Mouse (Mus musculus): ENCODE measurements around the gene 2210408I21Rik.

Gene 2210408I21Rik

DNA sequence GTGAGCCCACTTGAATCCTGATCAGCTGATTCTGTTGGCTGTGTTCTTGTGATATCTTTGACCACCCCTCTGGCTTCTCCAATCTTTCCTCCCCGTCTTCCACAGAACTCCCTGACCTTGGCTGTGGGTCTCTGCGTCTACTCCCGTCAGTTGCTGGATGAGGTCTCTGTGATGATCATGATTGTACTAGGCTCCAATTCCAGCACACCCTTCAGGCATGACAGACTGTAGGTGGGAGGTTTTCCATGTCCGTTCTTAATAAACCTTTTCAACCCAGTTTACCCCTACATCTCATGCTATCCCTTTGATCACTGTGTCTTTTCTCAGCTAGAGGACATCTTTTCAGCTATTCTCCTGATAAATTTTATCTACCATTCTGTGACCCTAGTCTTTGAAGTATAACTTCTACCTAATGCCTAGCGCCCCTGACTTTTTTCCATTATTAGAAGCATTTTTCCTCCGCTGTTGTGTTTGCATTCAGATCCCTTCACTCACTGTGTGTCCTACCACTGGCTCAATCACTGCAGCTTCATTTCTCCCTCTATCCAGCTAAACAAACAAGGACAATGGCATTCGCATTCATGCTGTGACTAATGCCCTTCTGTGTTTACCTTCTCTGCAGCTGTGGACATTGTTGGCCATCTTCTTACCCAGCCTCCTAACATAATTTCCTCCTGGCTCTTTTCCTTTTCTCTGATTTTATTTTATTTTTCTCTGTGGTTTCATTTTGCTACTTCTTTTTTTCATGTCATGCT lies 143.5 kb downstream of the 2210408I21Rik start:
- no peak for DNase-seq (ENCODE audit: low spot score)

DNA sequence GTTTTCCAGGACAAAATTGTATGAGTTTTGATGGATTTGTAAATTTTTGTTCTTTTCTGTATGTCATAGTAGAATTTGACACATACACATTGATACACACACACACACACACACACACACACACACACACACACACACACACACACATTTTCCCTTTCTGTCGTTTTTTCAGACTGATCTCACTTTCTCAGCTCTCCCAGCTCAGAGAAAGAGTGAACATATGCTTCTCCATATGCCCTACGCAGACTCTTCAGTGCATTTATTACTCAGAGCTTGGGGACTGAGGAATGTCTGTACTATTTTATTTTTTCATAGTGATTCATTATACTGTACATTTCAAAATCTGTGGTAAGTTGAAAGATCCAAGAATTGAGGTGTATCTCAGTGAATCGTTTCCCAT lies 160.2 kb downstream of the 2210408I21Rik start:
- no peak for DNase-seq (ENCODE audit: low spot score)

DNA sequence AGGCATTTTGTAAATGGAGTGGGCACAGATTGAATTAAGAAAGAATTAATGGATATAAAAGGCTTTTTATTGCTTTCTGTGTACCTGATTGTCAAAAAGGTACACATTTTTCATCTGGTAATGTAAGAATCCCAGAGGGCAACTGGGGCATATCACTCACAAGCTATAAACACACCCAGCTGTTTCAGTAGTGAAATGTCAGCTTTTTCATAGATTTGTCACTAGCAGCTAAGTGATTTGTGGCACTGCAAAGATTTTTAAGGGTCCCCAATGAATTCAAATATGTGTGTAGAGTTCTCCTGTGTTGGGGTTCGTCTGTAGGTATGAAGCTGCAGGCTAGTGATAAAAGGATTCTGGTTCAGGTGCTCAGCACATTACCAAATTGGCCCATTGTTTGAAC lies 188.8 kb downstream of the 2210408I21Rik start:
- no peak for DNase-seq (ENCODE audit: low spot score)

DNA sequence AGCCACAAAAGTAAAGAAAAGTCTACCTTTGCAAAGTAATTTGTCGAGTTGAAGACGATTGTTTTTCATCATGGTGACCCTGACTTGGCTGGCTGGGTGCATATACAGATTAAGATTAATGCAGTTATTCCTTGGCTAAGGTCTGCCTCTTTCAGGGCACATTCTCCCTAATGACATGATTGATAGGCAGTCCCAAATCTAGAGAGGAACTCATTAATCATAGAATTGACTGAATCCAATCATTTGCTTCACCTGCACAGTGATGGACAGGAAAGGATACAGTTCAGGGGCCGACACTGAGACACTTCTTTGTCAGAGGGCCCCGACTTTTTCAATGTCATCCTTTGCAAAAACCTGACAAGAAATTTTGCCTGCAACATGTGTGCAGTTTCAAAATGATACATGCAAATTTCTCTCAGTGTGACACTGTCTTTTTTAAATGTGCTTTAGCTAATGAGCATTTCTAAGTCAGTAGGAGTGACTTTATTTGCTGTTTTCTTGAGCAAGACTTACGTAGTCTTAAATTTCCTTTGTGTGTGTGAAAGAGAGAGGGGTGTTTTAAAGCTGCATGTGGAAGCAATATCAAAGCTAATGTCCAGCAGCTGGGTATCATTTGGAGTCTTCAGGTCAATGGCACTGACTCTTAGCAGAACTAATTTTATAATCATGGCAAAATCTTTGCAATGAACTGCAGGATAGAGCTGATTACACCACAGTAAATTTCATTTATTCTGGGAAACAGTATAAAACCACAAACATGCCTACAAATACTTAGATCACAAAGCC lies 191.0 kb downstream of the 2210408I21Rik start:
- no peak for DNase-seq (ENCODE audit: low spot score)

DNA sequence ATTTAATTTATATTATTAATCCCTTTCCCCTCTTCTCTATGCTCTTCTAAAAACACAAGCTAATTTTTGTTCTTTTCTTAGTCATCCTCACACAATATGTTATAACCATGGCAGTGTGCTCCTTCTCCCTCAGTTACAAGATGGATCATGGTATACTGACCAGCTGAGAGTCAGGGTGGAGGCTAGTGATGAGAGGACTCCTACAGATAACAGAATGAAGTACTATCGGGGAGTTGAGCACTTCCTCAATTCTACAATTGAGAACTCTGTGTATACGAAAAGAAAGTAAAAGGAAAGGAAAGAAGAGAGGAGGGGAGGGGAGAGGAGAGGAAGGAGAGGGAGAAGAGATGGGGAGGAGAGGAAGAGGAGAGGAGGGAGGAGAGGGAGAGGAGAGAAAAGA lies 206.8 kb downstream of the 2210408I21Rik start:
- DNase-seq (ENCODE audit: low spot score): no peak

DNA sequence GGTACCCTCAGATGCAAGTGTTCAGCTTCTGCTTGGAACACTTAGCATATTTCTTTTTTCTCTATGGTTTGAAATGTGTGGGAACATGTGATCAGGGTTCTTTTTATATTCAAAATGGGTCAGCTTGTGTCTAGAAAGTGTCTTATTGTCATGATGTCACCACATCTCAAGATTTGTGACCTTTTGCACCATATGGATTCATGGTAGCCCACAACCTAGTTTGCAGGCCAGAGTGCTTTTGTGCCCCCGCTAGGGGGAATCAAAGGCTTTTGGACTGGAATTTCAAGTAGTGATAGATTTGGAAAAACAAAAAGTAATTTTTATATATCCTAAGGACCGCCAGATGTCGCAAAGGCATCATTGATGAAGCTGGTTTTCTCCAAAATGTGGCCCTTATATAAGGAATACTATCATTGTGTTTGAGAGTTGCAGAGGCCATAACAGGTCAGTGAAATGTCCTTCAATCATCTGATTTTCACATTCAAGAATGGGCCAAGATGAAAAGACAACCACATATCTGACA lies 250.2 kb downstream of the 2210408I21Rik start:
- no peak for DNase-seq (ENCODE audit: low spot score)

DNA sequence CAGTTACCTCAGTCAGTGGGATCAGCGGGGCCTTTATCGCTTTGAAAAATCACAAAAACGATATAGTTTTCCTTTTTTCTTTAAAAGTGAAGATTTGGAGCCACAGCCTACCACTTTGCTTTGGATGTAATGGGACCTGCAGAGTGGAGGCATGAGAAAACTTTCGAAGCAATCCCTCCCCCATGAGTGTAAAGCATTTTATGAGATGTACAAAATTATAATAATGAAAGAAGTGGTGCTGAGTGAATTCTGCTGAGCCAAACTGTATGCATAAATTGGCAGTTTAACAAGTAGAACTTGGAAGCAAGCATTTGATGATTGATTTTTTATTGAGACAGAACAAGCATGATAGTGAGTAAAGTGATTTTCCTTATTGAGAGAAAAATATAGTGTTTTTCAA lies 250.7 kb downstream of the 2210408I21Rik start:
- DNase-seq (ENCODE audit: low spot score): no peak

DNA sequence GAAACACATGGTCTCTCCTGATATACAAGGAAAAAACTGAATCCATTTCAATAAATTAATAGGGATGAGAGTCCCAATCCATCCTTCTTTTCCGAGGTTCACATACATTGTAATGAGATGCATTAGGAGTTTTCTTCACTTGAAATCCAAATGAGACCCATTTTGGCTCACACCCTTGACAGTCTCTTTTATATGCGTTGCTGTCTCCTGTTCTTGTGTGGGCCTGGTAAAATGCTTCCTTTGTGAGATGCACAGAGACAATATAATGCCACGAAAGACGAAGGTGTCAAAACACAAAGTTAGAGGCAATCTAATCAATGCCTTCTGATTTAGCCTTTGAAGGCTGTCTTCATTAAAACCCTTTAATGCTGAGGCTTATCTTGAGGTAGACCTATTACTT lies 252.8 kb downstream of the 2210408I21Rik start:
- no peak for DNase-seq (ENCODE audit: low spot score)

DNA sequence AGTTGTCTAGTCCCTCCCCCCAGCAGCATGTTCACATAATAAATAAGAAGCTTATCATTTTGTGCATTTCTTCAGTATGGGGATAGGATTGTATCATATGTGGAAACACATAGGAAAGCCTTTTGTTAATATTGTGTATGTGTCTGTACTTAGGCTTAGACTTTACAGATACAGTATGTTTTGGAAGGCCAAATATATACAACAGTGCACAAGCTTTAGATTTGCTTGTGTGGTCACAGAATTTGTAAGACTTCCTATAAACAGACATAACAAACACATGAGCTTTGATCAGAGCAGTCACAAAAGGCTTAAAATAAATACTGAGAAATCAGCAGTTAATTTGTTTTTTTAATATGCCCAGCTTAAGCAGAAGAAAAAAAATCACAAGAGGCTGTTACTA lies 253.9 kb downstream of the 2210408I21Rik start:
- DNase-seq (ENCODE audit: low spot score): no peak

DNA sequence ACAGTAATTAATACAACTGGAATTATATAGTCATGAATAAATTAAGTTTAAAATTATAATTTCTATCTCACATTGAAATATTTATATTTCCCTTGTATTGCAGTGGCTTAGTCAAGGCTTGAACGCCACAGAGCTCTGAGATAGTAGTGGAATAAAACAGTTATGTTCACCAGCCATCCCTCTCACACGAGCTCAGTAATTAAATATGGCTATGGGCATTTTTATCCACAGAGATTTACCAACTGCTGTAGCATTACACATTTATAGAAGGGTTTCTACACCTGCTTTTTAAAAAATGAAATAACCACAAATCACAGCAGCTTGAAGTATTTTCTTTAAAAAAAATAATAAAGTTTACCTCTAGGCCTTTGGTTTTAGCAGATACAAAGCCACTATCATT lies 261.0 kb downstream of the 2210408I21Rik start:
- no peak for DNase-seq (ENCODE audit: low spot score)

DNA sequence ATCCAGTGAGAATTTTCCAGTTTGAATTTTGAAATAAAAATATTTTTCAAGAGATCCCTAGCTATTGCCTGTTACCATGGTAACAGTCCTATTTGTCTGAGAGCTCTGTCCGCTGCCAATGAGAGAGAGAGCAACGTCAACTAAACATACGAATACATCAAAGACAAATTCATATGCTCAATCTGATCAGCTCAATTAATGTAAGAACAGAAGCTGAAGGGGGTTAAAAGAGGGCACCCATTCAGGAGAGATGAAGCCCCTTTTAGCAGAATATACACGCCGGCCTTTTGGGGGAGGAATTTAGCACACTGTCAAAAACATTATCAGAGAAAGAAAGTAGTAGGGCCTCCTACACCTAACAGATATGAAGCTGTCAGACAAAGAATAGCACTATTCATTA lies 261.6 kb downstream of the 2210408I21Rik start:
- DNase-seq (ENCODE audit: low spot score): no peak

DNA sequence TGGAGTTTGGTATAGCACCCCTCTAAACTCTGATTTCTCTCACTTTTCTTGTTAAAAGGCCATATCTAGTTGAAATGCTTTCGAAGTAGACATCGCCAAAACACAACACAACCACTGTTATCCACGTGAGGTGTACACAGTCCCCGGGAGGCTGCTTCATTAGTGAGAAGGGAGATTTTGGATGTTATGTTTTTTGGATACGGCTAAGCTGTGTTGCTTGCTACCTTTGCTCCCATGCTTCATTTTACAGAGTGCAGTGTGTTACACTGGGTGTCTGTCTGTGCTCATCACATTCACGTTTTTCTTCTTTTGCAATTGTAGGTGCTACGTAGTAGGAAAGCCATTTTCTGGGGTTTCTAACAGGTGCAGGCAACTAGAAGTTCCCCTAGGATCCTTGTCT lies 262.3 kb downstream of the 2210408I21Rik start:
- no peak for DNase-seq (ENCODE audit: low spot score)

DNA sequence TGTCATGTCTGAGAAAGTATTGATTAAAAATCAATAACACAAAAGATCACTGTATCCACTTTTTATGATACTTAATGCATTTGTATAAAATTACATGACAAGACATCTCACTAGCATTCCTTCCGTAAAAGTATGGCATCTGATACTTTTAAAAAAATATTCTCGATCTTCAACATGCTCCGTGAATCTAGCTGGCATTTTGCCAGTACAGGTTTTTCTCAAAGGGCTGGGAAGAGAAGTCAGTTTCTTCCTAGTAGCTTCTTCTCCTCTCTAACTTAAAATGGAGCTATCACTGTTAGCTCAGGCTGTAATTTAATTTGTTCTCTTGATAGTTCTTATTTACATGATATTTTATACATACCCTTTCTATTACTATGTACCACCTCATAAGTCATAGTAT lies 263.1 kb downstream of the 2210408I21Rik start:
- DNase-seq (ENCODE audit: low spot score): no peak

DNA sequence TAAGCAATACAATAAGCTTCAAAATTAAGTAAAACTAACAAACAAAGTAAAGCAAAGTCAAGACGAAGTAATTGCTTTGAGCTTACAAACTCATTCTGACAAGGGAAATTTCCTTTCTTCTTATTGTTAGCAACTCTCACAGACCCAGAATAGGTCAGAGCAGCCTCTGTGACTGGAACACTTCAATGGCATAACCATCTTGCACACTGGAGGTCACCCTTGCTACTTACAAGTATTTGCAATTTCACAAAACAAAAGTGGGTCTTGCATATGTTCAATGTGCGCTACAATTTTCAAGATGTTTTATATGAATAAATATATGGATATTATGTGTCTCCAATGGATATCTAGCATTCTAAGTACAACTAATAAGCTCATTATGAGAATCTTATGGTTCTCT lies 265.4 kb downstream of the 2210408I21Rik start:
- DNase-seq (ENCODE audit: low spot score): no peak

DNA sequence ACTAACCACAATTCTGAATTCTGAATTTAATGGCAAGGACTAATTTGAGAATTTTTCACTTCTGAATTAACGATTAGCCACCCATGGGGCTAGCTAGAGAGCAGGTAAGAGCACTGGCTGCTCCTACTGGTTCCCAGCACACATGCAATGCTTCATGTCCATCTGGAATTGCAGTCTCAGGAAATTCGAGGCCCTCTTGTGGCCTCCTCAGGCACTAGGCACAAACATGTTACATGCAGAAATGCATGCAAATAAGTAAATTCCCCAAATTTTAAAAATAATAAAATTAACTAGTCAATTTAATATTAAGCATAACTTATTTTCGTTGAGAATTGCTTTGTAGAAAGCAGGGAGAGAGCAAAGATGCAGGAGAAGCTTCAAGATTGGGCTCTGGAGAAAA lies 273.2 kb downstream of the 2210408I21Rik start:
- no peak for DNase-seq (ENCODE audit: low spot score)

DNA sequence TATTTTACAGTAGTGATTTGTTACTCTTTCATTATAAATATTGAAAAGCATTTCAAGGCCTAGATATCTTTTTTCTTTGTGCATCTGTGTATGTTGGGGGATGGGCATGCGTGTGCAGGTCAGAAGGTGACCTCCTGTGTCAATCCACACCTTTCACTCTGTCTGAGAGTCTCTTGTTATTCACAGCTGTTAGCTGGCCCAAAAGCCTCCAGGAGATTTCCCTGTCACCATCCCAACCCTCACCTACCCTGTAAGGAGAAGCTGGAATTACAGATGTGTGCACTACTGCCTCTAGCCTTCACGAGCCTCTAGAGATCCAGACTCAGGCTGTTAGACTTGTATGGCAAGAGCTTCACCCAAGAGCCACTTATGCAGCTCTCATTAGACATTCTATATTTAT lies 274.5 kb downstream of the 2210408I21Rik start:
- DNase-seq (ENCODE audit: low spot score): no peak

DNA sequence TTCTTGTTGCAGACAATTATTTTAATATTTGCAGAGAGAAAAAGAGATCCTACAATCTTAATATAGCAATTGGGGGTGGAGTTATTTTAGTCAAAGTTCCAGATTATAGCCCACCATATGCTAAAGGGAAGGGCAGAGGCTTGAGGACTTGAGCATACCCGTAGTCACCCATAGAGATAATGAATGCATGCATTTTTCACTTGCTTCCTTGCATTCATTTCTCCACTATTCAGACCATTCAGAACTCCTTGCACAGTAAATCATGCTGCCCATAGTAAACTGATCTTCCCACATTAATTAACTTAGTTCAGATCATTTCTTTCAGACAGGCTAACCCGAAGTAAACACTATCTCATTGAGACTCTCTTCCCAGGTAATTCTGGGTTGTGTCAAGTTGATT lies 277.5 kb downstream of the 2210408I21Rik start:
- DNase-seq (ENCODE audit: low spot score): no peak

DNA sequence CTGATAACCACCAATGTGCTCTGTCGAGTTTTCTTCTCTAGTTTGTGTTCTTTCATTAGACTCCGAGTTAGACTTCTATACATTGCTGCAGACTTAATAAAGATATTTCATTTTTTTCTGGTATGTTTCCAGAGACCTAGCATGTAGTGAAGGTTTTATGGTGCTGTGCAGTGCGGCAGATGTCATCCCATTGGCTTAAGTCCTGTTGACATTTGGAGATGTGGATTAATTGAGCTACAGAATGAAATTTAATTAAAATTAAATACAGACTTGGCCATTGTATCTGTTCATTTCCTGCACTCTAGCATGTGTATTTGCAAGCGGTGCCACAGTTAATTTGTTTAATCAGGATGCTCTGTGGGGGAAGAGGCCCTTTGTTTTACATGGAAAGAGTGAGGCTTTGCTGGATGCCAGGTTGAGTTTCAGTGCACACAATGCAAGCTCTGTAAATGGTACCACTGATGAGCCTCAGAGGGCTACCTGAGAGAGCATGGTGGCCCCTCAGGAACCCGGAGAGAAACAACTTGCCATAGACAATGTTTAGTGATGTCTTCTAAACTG lies 314.7 kb downstream of the 2210408I21Rik start:
- DNase-seq (ENCODE audit: low spot score): no peak

DNA sequence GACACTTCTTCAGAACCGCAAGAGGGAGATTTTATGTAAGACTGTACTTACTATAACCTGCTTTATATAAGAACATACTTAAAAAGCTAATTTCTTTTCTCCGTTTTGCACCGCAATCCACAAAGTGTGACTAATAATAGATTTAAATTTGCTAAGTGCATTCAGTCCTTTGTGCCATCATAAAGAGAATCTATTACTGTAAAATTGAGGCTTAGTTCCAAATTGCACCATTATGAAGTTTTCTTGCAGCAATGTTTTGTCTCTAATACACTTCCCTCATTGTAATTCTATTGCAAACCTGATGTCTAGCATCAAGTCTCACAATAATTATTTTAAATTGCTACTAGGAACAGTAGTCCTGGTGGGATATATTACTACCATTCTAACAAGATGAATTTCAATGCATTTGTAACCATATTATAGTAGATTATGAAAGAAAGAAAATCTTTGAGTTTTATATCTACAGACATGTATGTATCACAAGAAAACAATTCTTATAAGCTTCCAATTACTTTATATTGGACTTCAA lies 334.8 kb downstream of the 2210408I21Rik start:
- DNase-seq (ENCODE audit: low spot score): no peak

DNA sequence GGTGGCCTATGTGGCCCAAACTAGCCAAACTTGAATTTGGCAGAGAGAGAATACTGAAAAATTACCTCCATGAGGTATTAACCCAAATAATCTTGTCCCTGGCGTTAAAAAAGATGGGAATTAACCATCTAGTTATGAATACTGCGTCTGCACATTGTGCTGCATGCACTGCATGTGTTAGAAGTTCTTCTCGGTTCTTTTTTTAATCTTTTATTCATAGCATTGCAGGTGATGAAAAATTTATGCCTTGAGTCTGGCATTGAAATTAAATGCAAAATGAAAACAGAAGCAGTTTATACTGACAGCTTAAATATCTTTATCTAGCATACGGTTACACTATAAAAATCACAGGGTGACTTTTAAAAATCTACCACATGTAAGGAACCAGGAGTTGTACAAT lies 341.1 kb downstream of the 2210408I21Rik start:
- DNase-seq (ENCODE audit: low spot score): no peak

DNA sequence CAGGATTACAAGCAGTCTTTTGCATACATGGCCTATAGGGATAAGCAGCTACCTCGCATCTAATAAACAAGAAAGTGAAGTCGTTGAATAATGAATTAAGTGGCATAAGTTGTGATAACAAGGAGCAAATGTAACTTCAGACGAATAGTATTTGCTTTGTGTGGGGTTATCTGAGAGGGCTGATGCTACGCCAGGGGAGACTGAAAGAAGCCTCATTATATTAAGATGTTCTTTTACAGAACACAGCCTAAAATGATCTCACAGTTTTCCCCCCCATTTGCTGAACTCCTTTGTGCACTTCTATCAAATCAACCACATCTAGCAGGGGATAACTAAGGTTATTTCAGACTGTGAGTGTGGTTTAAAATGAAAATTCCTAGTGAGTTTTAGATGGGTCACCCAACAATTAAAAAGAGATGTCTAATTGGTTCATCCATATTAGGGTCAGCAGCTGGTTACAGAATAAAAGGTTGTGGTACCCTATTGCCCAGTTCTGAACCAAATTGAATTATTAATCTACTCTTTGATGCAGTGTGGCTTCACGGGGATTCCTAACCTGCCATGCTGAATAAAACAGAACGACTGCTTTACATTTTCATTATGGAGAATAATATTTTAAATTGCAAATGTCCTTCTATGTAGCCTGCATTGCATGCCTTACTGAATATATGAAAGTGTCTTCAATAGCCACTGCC lies 343.2 kb downstream of the 2210408I21Rik start:
- DNase-seq (ENCODE audit: low spot score): no peak

Data from ovary, postnatal 10 days (tissue).